Mouse (Mus musculus): ENCODE results near the gene Sf3b5.

- TF ChIP-seq CTCF (IDR thresholded peaks at IDR 0.05; ENCODE audit: control insufficient read depth, insufficient read depth, low read length), result no peak
- no peak for TF ChIP-seq POLR2A (IDR thresholded peaks at IDR 0.05; ENCODE audit: borderline replicate concordance, control insufficient read depth, low read depth, low read length)
Observed at GRCm38 (mm10) chr10:13019026-13019425, 13.9 kb downstream of the Sf3b5 start.

Measured in bone marrow, adult 2 months (tissue).